Mouse (Mus musculus) ES-Bruce4 (cell line): Measurements from ENCODE around the gene Ceacam9.

Source experiments
- CTCF ChIP-seq: IDR thresholded peaks from one replicate; pipeline ENCODE4 v1.8.1; 2011; ENCODE audit warnings: low read depth, low read length
- EP300 ChIP-seq: IDR thresholded peaks from 2 replicates; pipeline ENCODE4 v1.6.1; 2011; ENCODE audit warnings: low read depth, low read length; ENCODE audit not compliant: insufficient read depth
- POLR2A ChIP-seq: IDR thresholded peaks from one replicate; pipeline ENCODE4 v1.8.1; 2011; ENCODE audit warnings: low read length; ENCODE audit not compliant: insufficient read depth

- TF ChIP-seq CTCF (no peak), POLR2A (no peak), EP300 (no peak)
Observed at GRCm38 (mm10) chr7:16766443-16766842, 44.7 kb downstream of the Ceacam9 start.
